Mouse (Mus musculus): ENCODE results near the gene Ms4a3. TPM values are rescaled to one million over a fixed set of nuclear protein-coding genes. Genes with fewer than 3 reads are reported as not detected.

Ms4a3 gene
- polyA plus RNA-seq, 3 experiments from 2014 or later: not detected

Other genes starting within 250 kb of the Ms4a3 start
- gene Ms4a4c, start 236.1 kb downstream of the Ms4a3 start, polyA plus RNA-seq (2017; shearing (Covaris generic)): 10 to 100 TPM; 37.0 to 78.1 (median 53.9) TPM
- gene Ms4a4b, start 197.3 kb downstream of the Ms4a3 start, polyA plus RNA-seq (2017; shearing (Covaris generic)): 1,000 to 10,000 TPM; 2,395 to 2,899 (median 2,705) TPM
- gene Ms4a6c, start 171.5 kb downstream of the Ms4a3 start, polyA plus RNA-seq (2017; shearing (Covaris generic)): 10 to 100 TPM; 17.0 to 36.7 (median 21.0) TPM
- 100 to 1,000 TPM; 382 to 635 (median 544) TPM for gene Gm8369, start 154.9 kb downstream of the Ms4a3 start, polyA plus RNA-seq (2017; shearing (Covaris generic))
- 1,000 to 10,000 TPM; 1,170 to 1,320 (median 1,200) TPM for gene Ms4a6b, start 124.3 kb downstream of the Ms4a3 start, polyA plus RNA-seq (2017; shearing (Covaris generic))
- 1 to 10 TPM; 2.1 to 5.3 (median 3.7) TPM for gene Ms4a4d, start 104.0 kb downstream of the Ms4a3 start, polyA plus RNA-seq (2017; shearing (Covaris generic))
- 10 to 100 TPM; 17.3 to 36.2 (median 20.1) TPM for gene Ms4a6d, start 36.0 kb downstream of the Ms4a3 start, polyA plus RNA-seq (2017; shearing (Covaris generic))
- gene Ms4a2, start 17.1 kb downstream of the Ms4a3 start, polyA plus RNA-seq (2017; shearing (Covaris generic)): under 1 TPM in 1 of 3 experiments, not detected in 2; 0.26 TPM
- not detected for gene Oosp2, start 19.7 kb upstream of the Ms4a3 start, polyA plus RNA-seq (2017; shearing (Covaris generic))
- gene Oosp1, start 50.3 kb upstream of the Ms4a3 start, polyA plus RNA-seq (2017; shearing (Covaris generic)): not detected
- gene Oosp3, start 56.2 kb upstream of the Ms4a3 start, polyA plus RNA-seq (2017; shearing (Covaris generic)): not detected
- gene Gif, start 106.7 kb upstream of the Ms4a3 start, polyA plus RNA-seq (2017; shearing (Covaris generic)): not detected
- gene Mrpl16, start 129.5 kb upstream of the Ms4a3 start, polyA plus RNA-seq (2017; shearing (Covaris generic)): 10 to 100 TPM; 34.9 to 46.7 (median 44.9) TPM
- gene Stx3, start 178.6 kb upstream of the Ms4a3 start, polyA plus RNA-seq (2017; shearing (Covaris generic)): 1 to 10 TPM; 2.1 to 3.3 (median 3.2) TPM
- not detected for gene Olfr1417, start 198.4 kb upstream of the Ms4a3 start, polyA plus RNA-seq (2017; shearing (Covaris generic))
- not detected for gene Olfr1418, start 220.2 kb upstream of the Ms4a3 start, polyA plus RNA-seq (2017; shearing (Covaris generic))
- not detected for gene Olfr1419, start 234.3 kb upstream of the Ms4a3 start, polyA plus RNA-seq (2017; shearing (Covaris generic))
- gene Olfr1420, start 245.7 kb upstream of the Ms4a3 start, polyA plus RNA-seq (2017; shearing (Covaris generic)): under 1 TPM in 1 of 3 experiments, not detected in 2; 0.31 TPM

Measured in inflammation-experienced regulatory T-cells, adult 6 months (primary cell).